11 mouse cellular contexts compared by ENCODE assay signal in the genomic region with DNA sequence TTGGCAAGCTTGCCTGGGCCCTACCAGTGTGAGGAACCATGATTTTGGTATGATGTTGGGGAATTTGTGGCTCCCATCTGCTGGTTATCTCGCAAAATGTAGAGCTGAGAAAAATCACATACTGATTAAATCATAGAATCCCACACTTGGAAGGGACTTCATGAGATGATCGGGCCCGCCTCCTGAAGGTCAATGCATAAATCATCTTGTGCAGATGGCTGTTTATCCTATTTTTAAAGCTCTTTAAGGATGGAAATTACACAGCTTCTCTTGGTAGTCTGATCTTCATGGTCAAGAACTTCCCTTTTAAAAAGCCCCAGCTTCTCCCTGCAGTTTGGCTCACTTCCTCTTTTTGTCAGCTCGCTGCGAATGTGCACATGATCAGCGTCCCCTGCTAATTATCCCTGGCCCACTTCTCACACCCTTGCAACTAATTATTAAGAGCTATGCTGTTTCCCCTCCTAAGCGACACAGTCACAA. TPM values are rescaled to one million over a fixed set of nuclear protein-coding genes. Genes with fewer than 3 reads are reported as not detected.
DNase-seq lines count a peak whose midpoint lies in the region; ATAC-seq lines count a peak whose summit lies in the region.
"Had no signal": no experiment of that assay in that cellular context is flagged by ENCODE, and none has a peak within 500 bp of the region (broad histone marks: within the 10 kb centered on the region; RNA-seq: fewer than 3 reads in every experiment).

No protein-coding gene starts in this region.

- no peaks in the 10 kb centered on the region for H3K36me3 ChIP-seq in midbrain, embryonic 10.5 days
- H3K36me3 ChIP-seq: limb, embryonic 15.5 days had no signal

- no peak overlapping the region for H3K27ac ChIP-seq in midbrain, embryonic 10.5 days (replicated peaks)
- H3K27ac ChIP-seq: limb, embryonic 15.5 days had no signal

- H3K4me1 ChIP-seq in midbrain, embryonic 10.5 days = no peaks in the 10 kb centered on the region
- H3K4me1 ChIP-seq: limb, embryonic 15.5 days had no signal

- no peak overlapping the region for H3K4me3 ChIP-seq in midbrain, embryonic 10.5 days
- H3K4me3 ChIP-seq: limb, embryonic 15.5 days had no signal

- peak; percentile 90 for ATAC-seq in megakaryocyte progenitor cell, adult 5-6 weeks (replicated peaks; ENCODE audit: poor library complexity)

- no peaks in the 10 kb centered on the region for H3K9me3 ChIP-seq in midbrain, embryonic 10.5 days (replicated peaks)
- H3K9me3 ChIP-seq: limb, embryonic 15.5 days had no signal

- H3K27me3 ChIP-seq in midbrain, embryonic 10.5 days (ENCODE audit: low read depth, poor library complexity, severe bottlenecking) = no peaks in the 10 kb centered on the region
- H3K27me3 ChIP-seq: limb, embryonic 15.5 days had no signal

- 90% methylated on average over 7 of the region's 7 CpGs for WGBS in midbrain, embryonic 10.5 days

- peak; percentile 26 to 42 for DNase-seq in cerebellum, postnatal 10 days
- no peak for DNase-seq in cerebellum, postnatal 25 days
- DNase-seq in layer of hippocampus, adult 9-11 months = peak; percentile 19
- DNase-seq in layer of hippocampus, postnatal 10 days (ENCODE audit: low spot score in 2 of 2) = no peak
- peak; percentile 47 for DNase-seq in brain, adult 2 months (ENCODE audit: low read depth, low spot score)
- no peak for DNase-seq in midbrain, embryonic 10.5 days (ENCODE audit: low spot score)
- DNase-seq in MN1 (ENCODE audit: low spot score) = no peak
- DNase-seq: gastrocnemius, postnatal 25 days had no signal

RNA-seq across cellular contexts. Expression of gene Gcg, which starts 23.2 kb away (rescaled TPM):
- total RNA-seq in layer of hippocampus, postnatal 10 days (2021) = not detected
- not detected in 2 replicates for total RNA-seq in megakaryocyte progenitor cell, adult 5-6 weeks (2015)
- total RNA-seq in megakaryocyte progenitor cell, adult 5-6 weeks (2017) = not detected in 2 replicates
- polyA plus RNA-seq in midbrain, embryonic 10.5 days (2016; fragmentation: Nextera tagmentation; extraction: Ambion mirVana) = not detected in 2 replicates
- total RNA-seq: gastrocnemius, postnatal 25 days had no signal
- polyA plus RNA-seq: C2C12; limb, embryonic 15.5 days had no signal

RNA-seq across cellular contexts. Expression of gene Dpp4, which starts 48.2 kb away (rescaled TPM):
- 1 to 10 TPM; 1.6 to 2.1 TPM for total RNA-seq in layer of hippocampus, postnatal 10 days (2021)
- total RNA-seq in megakaryocyte progenitor cell, adult 5-6 weeks (2015) = 9.8 and 10.0 TPM in 2 replicates
- 13.8 and 16.4 TPM in 2 replicates for total RNA-seq in megakaryocyte progenitor cell, adult 5-6 weeks (2017)
- 0.25 and 0.78 TPM in 2 replicates for polyA plus RNA-seq in midbrain, embryonic 10.5 days (2016; fragmentation: Nextera tagmentation; extraction: Ambion mirVana)
- polyA plus RNA-seq: C2C12 had no signal

Comparison
In these comparisons a context has a peak if more than half of its experiments do, and no peak if none do; other contexts are left out.
1. DNase-seq: peak in cerebellum, postnatal 10 days (2 of 2), layer of hippocampus, adult 9-11 months (single experiment) and brain, adult 2 months (single experiment); none in cerebellum, postnatal 25 days (0 of 2), layer of hippocampus, postnatal 10 days (0 of 2), midbrain, embryonic 10.5 days (single experiment) and MN1 (single experiment).